Mouse (Mus musculus): ENCODE measurements around the gene Zfp784. TPM values are rescaled to one million over a fixed set of nuclear protein-coding genes. Genes with fewer than 3 reads are reported as not detected.
A peak's percentile ranks its signal among the peaks of the same experiment; 100 is the strongest.
"Not testable (repeated sequence)": the region's sequence is repeated elsewhere in the genome, so short reads cannot be mapped to it uniquely, and the experiment has no call there.

Gene Zfp784
- polyA plus RNA-seq, 1 experiment from 2014 or later: 3.3 TPM

GRCm38 (mm10) chr7:5030554-5031275 lies 7.5 kb downstream of the Zfp784 start:
- Histone ChIP-seq H3K4me2 (ENCODE audit: low read depth, low read length) (no peak overlapping the region), H3K36me3 (replicated peaks; ENCODE audit: control insufficient read depth, insufficient read depth, low read depth, low read length) (peaks cover 46% of the 10 kb centered on the region), H3K9me3 (replicated peaks; ENCODE audit: control insufficient read depth, low read length) (peaks cover 28% of the 10 kb centered on the region), H3K4me3 (ENCODE audit: low read depth, low read length) (no peak overlapping the region), H3K27ac (replicated peaks; ENCODE audit: low read depth, low read length) (no peak overlapping the region), H3K27me3 (ENCODE audit: control insufficient read depth, insufficient read depth, low read length) (no peaks in the 10 kb centered on the region), H3K4me1 (ENCODE audit: control insufficient read depth, insufficient read depth, low read length) (no peaks in the 10 kb centered on the region), H3K9ac (replicated peaks; ENCODE audit: low read length) (no peak overlapping the region)
- DNase-seq (ENCODE audit: low spot score): no peak
- WGBS: 85% methylated on average over 63 of the region's 63 CpGs
- ATAC-seq (replicated peaks; ENCODE audit: insufficient number of reproducible peaks, low FRiP score, low TSS enrichment, low read depth): no peak

GRCm38 (mm10) chr7:5029946-5030345 lies 8.3 kb downstream of the Zfp784 start:
- Histone ChIP-seq H3K4me3 (ENCODE audit: low read depth, low read length) (no peak overlapping the region), H3K9me3 (replicated peaks; ENCODE audit: control insufficient read depth, low read length) (peaks cover 28% of the 10 kb centered on the region), H3K4me1 (ENCODE audit: control insufficient read depth, insufficient read depth, low read length) (no peaks in the 10 kb centered on the region), H3K27me3 (ENCODE audit: control insufficient read depth, insufficient read depth, low read length) (no peaks in the 10 kb centered on the region), H3K27ac (replicated peaks; ENCODE audit: low read depth, low read length) (no peak overlapping the region), H3K4me2 (ENCODE audit: low read depth, low read length) (no peak overlapping the region), H3K36me3 (replicated peaks; ENCODE audit: control insufficient read depth, insufficient read depth, low read depth, low read length) (peaks cover 46% of the 10 kb centered on the region), H3K9ac (replicated peaks; ENCODE audit: low read length) (no peak overlapping the region)
- 92% methylated on average over 21 of the region's 21 CpGs for WGBS
- ATAC-seq (replicated peaks; ENCODE audit: insufficient number of reproducible peaks, low FRiP score, low TSS enrichment, low read depth) (no peak), DNase-seq (ENCODE audit: low spot score) (no peak)

GRCm38 (mm10) chr7:5029543-5029942 lies 8.7 kb downstream of the Zfp784 start:
- Histone ChIP-seq H3K36me3 (replicated peaks; ENCODE audit: control insufficient read depth, insufficient read depth, low read depth, low read length) (peaks cover 46% of the 10 kb centered on the region), H3K4me3 (ENCODE audit: low read depth, low read length) (no peak overlapping the region), H3K9me3 (replicated peaks; ENCODE audit: control insufficient read depth, low read length) (peaks cover 28% of the 10 kb centered on the region), H3K27ac (replicated peaks; ENCODE audit: low read depth, low read length) (no peak overlapping the region), H3K4me1 (ENCODE audit: control insufficient read depth, insufficient read depth, low read length) (no peaks in the 10 kb centered on the region), H3K27me3 (ENCODE audit: control insufficient read depth, insufficient read depth, low read length) (no peaks in the 10 kb centered on the region), H3K4me2 (ENCODE audit: low read depth, low read length) (no peak overlapping the region), H3K9ac (replicated peaks; ENCODE audit: low read length) (no peak overlapping the region)
- 94% methylated on average over 22 of the region's 22 CpGs for WGBS
- ATAC-seq (replicated peaks; ENCODE audit: insufficient number of reproducible peaks, low FRiP score, low TSS enrichment, low read depth): no peak
- DNase-seq (ENCODE audit: low spot score): no peak

- Histone ChIP-seq H3K4me1 (ENCODE audit: control insufficient read depth, insufficient read depth, low read length) (no peaks in the 10 kb centered on the region), H3K27ac (replicated peaks; ENCODE audit: low read depth, low read length) (peak overlapping the region; percentile 94; the same call in 1 of the 2 replicates), H3K27me3 (ENCODE audit: control insufficient read depth, insufficient read depth, low read length) (no peaks in the 10 kb centered on the region), H3K4me2 (ENCODE audit: low read depth, low read length) (peak overlapping the region; percentile 73), H3K4me3 (ENCODE audit: low read depth, low read length) (peak overlapping the region; percentile 81), H3K9ac (replicated peaks; ENCODE audit: low read length) (peak overlapping the region; percentile 96), H3K36me3 (replicated peaks; ENCODE audit: control insufficient read depth, insufficient read depth, low read depth, low read length) (peaks cover 3% of the 10 kb centered on the region), H3K9me3 (replicated peaks; ENCODE audit: control insufficient read depth, low read length) (no peaks in the 10 kb centered on the region)
- DNase-seq (ENCODE audit: low spot score) (no peak), ATAC-seq (replicated peaks; ENCODE audit: insufficient number of reproducible peaks, low FRiP score, low TSS enrichment, low read depth) (no peak)
- WGBS: 53% methylated on average over 5 of the region's 5 CpGs
Measured at GRCm38 (mm10) chr7:5021197-5021596, 17.0 kb downstream of the Zfp784 start.

GRCm38 (mm10) chr7:5020685-5021084 lies 17.6 kb downstream of the Zfp784 start:
- peaks cover 3% of the 10 kb centered on the region for H3K36me3 ChIP-seq (replicated peaks; ENCODE audit: control insufficient read depth, insufficient read depth, low read depth, low read length)
- ATAC-seq (replicated peaks; ENCODE audit: insufficient number of reproducible peaks, low FRiP score, low TSS enrichment, low read depth): peak; percentile 1; the same call in 1 of the 2 replicates
- peak overlapping the region; percentile 81 for H3K4me3 ChIP-seq (ENCODE audit: low read depth, low read length)

GRCm38 (mm10) chr7:5020000-5020681 lies 18.1 kb downstream of the Zfp784 start, which contains the start of the genes Zfp865 and Ccdc106:
Gene Zfp865, plus strand, starts transcription at chr7:5020376.
Gene Ccdc106, plus strand, starts transcription at chr7:5020553.
- Histone ChIP-seq H3K36me3 (replicated peaks; ENCODE audit: control insufficient read depth, insufficient read depth, low read depth, low read length) (peaks cover 3% of the 10 kb centered on the region), H3K4me2 (ENCODE audit: low read depth, low read length) (peak within 1 kb of the TSS; percentile 73), H3K4me1 (ENCODE audit: control insufficient read depth, insufficient read depth, low read length) (no peaks in the 10 kb centered on the region), H3K9me3 (replicated peaks; ENCODE audit: control insufficient read depth, low read length) (no peaks in the 10 kb centered on the region), H3K4me3 (ENCODE audit: low read depth, low read length) (peak within 1 kb of the TSS; percentile 81), H3K27ac (replicated peaks; ENCODE audit: low read depth, low read length) (peak within 1 kb of the TSS; percentile 94), H3K27me3 (ENCODE audit: control insufficient read depth, insufficient read depth, low read length) (no peaks in the 10 kb centered on the region), H3K9ac (replicated peaks; ENCODE audit: low read length) (peak within 1 kb of the TSS; percentile 96)
- WGBS: under 1% methylated on average over 49 of the region's 49 CpGs
- peak; percentile 99 for DNase-seq (ENCODE audit: low spot score)
- peak; percentile 88 for ATAC-seq (replicated peaks; ENCODE audit: insufficient number of reproducible peaks, low FRiP score, low TSS enrichment, low read depth)

More at GRCm38 (mm10) chr7:5020685-5021084, 17.6 kb downstream of the Zfp784 start:
- Histone ChIP-seq H3K4me2 (ENCODE audit: low read depth, low read length) (peak overlapping the region; percentile 73), H3K27ac (replicated peaks; ENCODE audit: low read depth, low read length) (peak overlapping the region; percentile 94), H3K9me3 (replicated peaks; ENCODE audit: control insufficient read depth, low read length) (no peaks in the 10 kb centered on the region), H3K27me3 (ENCODE audit: control insufficient read depth, insufficient read depth, low read length) (no peaks in the 10 kb centered on the region), H3K4me1 (ENCODE audit: control insufficient read depth, insufficient read depth, low read length) (no peaks in the 10 kb centered on the region), H3K9ac (replicated peaks; ENCODE audit: low read length) (peak overlapping the region; percentile 96)
- DNase-seq (ENCODE audit: low spot score): peak; percentile 28
- under 1% methylated on average over 13 of the region's 15 CpGs for WGBS

- H3K4me1 ChIP-seq (ENCODE audit: control insufficient read depth, insufficient read depth, low read length): not testable (repeated sequence)
- 31% methylated on average over 8 of the region's 8 CpGs for WGBS
- peak overlapping the region; percentile 96 for H3K9ac ChIP-seq (replicated peaks; ENCODE audit: low read length)
Measured at GRCm38 (mm10) chr7:5019576-5019975, 18.7 kb downstream of the Zfp784 start.

GRCm38 (mm10) chr7:5017931-5018330 lies 20.3 kb downstream of the Zfp784 start:
- Histone ChIP-seq H3K9ac (replicated peaks; ENCODE audit: low read length) (no peak overlapping the region), H3K27me3 (ENCODE audit: control insufficient read depth, insufficient read depth, low read length) (no peaks in the 10 kb centered on the region), H3K27ac (replicated peaks; ENCODE audit: low read depth, low read length) (no peak overlapping the region), H3K4me3 (ENCODE audit: low read depth, low read length) (no peak overlapping the region), H3K9me3 (replicated peaks; ENCODE audit: control insufficient read depth, low read length) (no peaks in the 10 kb centered on the region), H3K4me2 (ENCODE audit: low read depth, low read length) (no peak overlapping the region), H3K36me3 (replicated peaks; ENCODE audit: control insufficient read depth, insufficient read depth, low read depth, low read length) (peaks cover 3% of the 10 kb centered on the region), H3K4me1 (ENCODE audit: control insufficient read depth, insufficient read depth, low read length) (no peaks in the 10 kb centered on the region; the same call in 1 of the 2 replicates)
- DNase-seq (ENCODE audit: low spot score) (no peak), ATAC-seq (replicated peaks; ENCODE audit: insufficient number of reproducible peaks, low FRiP score, low TSS enrichment, low read depth) (no peak)
- 97% methylated on average over 21 of the region's 21 CpGs for WGBS

More at GRCm38 (mm10) chr7:5019576-5019975, 18.7 kb downstream of the Zfp784 start:
- DNase-seq (ENCODE audit: low spot score); H3K9me3 ChIP-seq (replicated peaks; ENCODE audit: control insufficient read depth, low read length); H3K27me3 ChIP-seq (ENCODE audit: control insufficient read depth, insufficient read depth, low read length); ATAC-seq (replicated peaks; ENCODE audit: insufficient number of reproducible peaks, low FRiP score, low TSS enrichment, low read depth); H3K36me3 ChIP-seq (replicated peaks; ENCODE audit: control insufficient read depth, insufficient read depth, low read depth, low read length): not testable (repeated sequence)
- Histone ChIP-seq H3K4me3 (ENCODE audit: low read depth, low read length) (peak overlapping the region; percentile 81), H3K27ac (replicated peaks; ENCODE audit: low read depth, low read length) (peak overlapping the region; percentile 94), H3K4me2 (ENCODE audit: low read depth, low read length) (peak overlapping the region; percentile 40)
